Comparison of ENCODE assay signal across 15 mouse cellular contexts in the genomic region with DNA sequence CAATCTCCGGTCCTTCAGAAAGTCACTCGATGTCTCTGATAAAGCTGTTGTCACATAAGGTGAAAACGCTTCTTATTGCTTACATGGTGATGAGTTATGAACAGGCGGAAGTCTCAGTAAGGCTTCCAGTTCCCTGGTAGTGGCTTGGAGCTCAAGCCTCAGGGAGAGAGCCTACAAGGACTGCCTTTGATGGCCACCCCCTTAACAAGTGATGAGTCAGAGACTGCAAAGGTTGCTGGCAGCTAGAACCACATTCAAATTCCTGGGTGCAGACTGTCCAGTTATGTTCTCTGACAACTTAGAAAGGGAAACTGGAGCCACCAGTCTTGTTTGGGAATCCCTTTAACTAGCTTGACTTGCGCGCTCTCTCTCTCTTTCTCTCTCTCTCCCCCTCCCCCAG.
"Had no signal": no experiment of that assay in that cellular context is flagged by ENCODE, and none has a peak within 500 bp of the region (broad histone marks: within the 10 kb centered on the region; RNA-seq: fewer than 3 reads in every experiment).

No protein-coding gene starts in this region.

- H3K27ac ChIP-seq: kidney, postnatal 0 days; layer of hippocampus, adult 2 months; left cerebral cortex, adult 2 months; limb, embryonic 10.5 days; liver, embryonic 15.5 days; midbrain, embryonic 15.5 days; neural tube, embryonic 12.5 days had no signal

- H3K36me3 ChIP-seq: limb, embryonic 10.5 days; liver, embryonic 15.5 days; midbrain, embryonic 15.5 days; neural tube, embryonic 12.5 days had no signal

- H3K9ac ChIP-seq: liver, embryonic 15.5 days; midbrain, embryonic 15.5 days; neural tube, embryonic 12.5 days had no signal

- ATAC-seq: lung, postnatal 0 days; midbrain, embryonic 15.5 days had no signal

- H3K9me3 ChIP-seq: limb, embryonic 10.5 days; liver, embryonic 15.5 days; midbrain, embryonic 15.5 days; neural tube, embryonic 12.5 days had no signal

- H3K27me3 ChIP-seq: liver, embryonic 15.5 days; midbrain, embryonic 15.5 days; neural tube, embryonic 12.5 days had no signal

- H3K4me3 ChIP-seq: layer of hippocampus, adult 2 months; left cerebral cortex, adult 2 months; limb, embryonic 10.5 days; liver, embryonic 15.5 days; midbrain, embryonic 15.5 days; neural tube, embryonic 12.5 days had no signal

- DNase-seq: kidney, postnatal 36 days; lung, adult 2 months; lung, postnatal 36 days; retina, postnatal 1 day; right cerebral cortex, postnatal 25 days; thymus, postnatal 4 days had no signal

- H3K4me2 ChIP-seq: liver, embryonic 11.5 days; liver, embryonic 15.5 days; midbrain, embryonic 15.5 days; neural tube, embryonic 12.5 days had no signal

- H3K4me1 ChIP-seq: limb, embryonic 10.5 days; midbrain, embryonic 15.5 days; neural tube, embryonic 12.5 days had no signal
